Mouse (Mus musculus): ENCODE data around the gene Cldn34b2. TPM values are rescaled to one million over a fixed set of nuclear protein-coding genes. Genes with fewer than 3 reads are reported as not detected.

Cldn34b2 gene
- total and polyA plus RNA-seq, 2 experiments from 2014 or later: not detected

- Histone ChIP-seq H3K4me3 (ENCODE audit: low read depth, low read length) (no peak overlapping the region), H3K4me1 (ENCODE audit: control insufficient read depth, insufficient read depth) (no peaks in the 10 kb centered on the region), H3K27me3 (ENCODE audit: control insufficient read depth, insufficient read depth, low read length) (no peaks in the 10 kb centered on the region), H3K9me3 (replicated peaks; ENCODE audit: control insufficient read depth, low read length) (no peaks in the 10 kb centered on the region), H3K27ac (ENCODE audit: low read depth) (no peak overlapping the region), H3K36me3 (replicated peaks; ENCODE audit: control insufficient read depth, insufficient read depth, low read length) (no peaks in the 10 kb centered on the region), H3K4me2 (ENCODE audit: low read depth, low read length) (no peak overlapping the region), H3K9ac (replicated peaks; ENCODE audit: low read depth, low read length) (no peak overlapping the region)
- 87% methylated on average over 8 of the region's 8 CpGs for WGBS
- DNase-seq (ENCODE audit: low spot score) (no peak), ATAC-seq (ENCODE audit: insufficient read depth, low read depth) (no peak)
- no peak for TF ChIP-seq EP300 (IDR thresholded peaks at IDR 0.05; ENCODE audit: low read depth)
- no peak for TF ChIP-seq CTCF (IDR thresholded peaks at IDR 0.05; ENCODE audit: low read depth)
Observed at GRCm38 (mm10) chrX:155169886-155170285, 41.7 kb upstream of the Cldn34b2 start.

DNA sequence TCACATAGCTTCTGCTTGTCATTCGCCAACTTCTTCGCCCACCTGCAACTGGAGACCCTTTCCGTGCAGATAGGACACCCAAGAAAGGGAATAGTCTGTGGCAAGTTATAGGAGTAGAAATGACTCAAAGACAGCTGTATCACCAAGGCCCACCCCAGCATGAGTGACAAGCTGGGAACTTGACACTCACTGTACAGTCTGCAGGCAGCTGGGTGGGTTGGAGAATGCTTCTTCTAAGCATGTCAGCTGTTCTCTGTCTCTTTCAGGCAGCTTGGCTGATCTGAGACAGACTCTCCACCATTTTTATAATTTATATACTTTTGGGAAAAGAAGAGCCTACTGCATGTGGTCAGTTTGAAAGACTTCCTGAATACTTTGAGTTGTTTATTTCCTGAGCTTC lies 39.5 kb upstream of the Cldn34b2 start:
- no peak for DNase-seq (ENCODE audit: low spot score)
- no peaks in the 10 kb centered on the region for H3K9me3 ChIP-seq (replicated peaks; ENCODE audit: control insufficient read depth, low read length)
- H3K4me3 ChIP-seq (ENCODE audit: low read depth, low read length): no peak overlapping the region
- TF ChIP-seq EP300 (IDR thresholded peaks at IDR 0.05; ENCODE audit: low read depth) (no peak), CTCF (IDR thresholded peaks at IDR 0.05; ENCODE audit: low read depth) (no peak)
- H3K36me3 ChIP-seq (replicated peaks; ENCODE audit: control insufficient read depth, insufficient read depth, low read length): no peaks in the 10 kb centered on the region
- WGBS: 74% methylated on average over 3 of the region's 3 CpGs
- no peak for ATAC-seq (ENCODE audit: insufficient read depth, low read depth)
- H3K4me2 ChIP-seq (ENCODE audit: low read depth, low read length): no peak overlapping the region
- no peaks in the 10 kb centered on the region for H3K27me3 ChIP-seq (ENCODE audit: control insufficient read depth, insufficient read depth, low read length)
- no peaks in the 10 kb centered on the region for H3K4me1 ChIP-seq (ENCODE audit: control insufficient read depth, insufficient read depth)
- no peak overlapping the region for H3K27ac ChIP-seq (ENCODE audit: low read depth)
- no peak overlapping the region for H3K9ac ChIP-seq (replicated peaks; ENCODE audit: low read depth, low read length)

DNA sequence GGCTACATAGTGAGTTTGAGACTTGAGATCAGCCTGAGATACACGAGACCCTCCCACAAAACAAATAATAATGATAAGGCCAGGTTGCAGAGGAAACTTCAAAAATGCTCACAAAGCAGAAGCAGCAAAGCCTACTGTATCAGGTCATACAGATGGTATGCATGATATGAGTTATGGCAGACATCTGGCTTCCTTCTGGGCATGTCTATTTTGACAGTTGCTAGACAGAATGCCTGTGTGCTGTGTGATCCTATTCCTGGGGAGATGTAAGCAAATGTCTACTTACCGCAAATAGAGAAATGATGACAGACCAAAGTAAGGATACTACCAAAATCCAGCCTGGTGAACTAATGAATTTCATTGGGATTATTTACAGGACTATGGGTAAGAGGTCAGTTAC lies 38.1 kb upstream of the Cldn34b2 start:
- H3K4me2 ChIP-seq (ENCODE audit: low read depth, low read length): no peak overlapping the region
- 69% methylated on average over 2 of the region's 2 CpGs for WGBS
- TF ChIP-seq EP300 (IDR thresholded peaks at IDR 0.05; ENCODE audit: low read depth) (no peak), CTCF (IDR thresholded peaks at IDR 0.05; ENCODE audit: low read depth) (no peak)
- no peaks in the 10 kb centered on the region for H3K36me3 ChIP-seq (replicated peaks; ENCODE audit: control insufficient read depth, insufficient read depth, low read length)
- no peaks in the 10 kb centered on the region for H3K4me1 ChIP-seq (ENCODE audit: control insufficient read depth, insufficient read depth)
- no peak overlapping the region for H3K4me3 ChIP-seq (ENCODE audit: low read depth, low read length)
- H3K27me3 ChIP-seq (ENCODE audit: control insufficient read depth, insufficient read depth, low read length): no peaks in the 10 kb centered on the region
- no peak overlapping the region for H3K27ac ChIP-seq (ENCODE audit: low read depth)
- H3K9ac ChIP-seq (replicated peaks; ENCODE audit: low read depth, low read length): no peak overlapping the region
- DNase-seq (ENCODE audit: low spot score) (no peak), ATAC-seq (ENCODE audit: insufficient read depth, low read depth) (no peak)
- H3K9me3 ChIP-seq (replicated peaks; ENCODE audit: control insufficient read depth, low read length): no peaks in the 10 kb centered on the region

DNA sequence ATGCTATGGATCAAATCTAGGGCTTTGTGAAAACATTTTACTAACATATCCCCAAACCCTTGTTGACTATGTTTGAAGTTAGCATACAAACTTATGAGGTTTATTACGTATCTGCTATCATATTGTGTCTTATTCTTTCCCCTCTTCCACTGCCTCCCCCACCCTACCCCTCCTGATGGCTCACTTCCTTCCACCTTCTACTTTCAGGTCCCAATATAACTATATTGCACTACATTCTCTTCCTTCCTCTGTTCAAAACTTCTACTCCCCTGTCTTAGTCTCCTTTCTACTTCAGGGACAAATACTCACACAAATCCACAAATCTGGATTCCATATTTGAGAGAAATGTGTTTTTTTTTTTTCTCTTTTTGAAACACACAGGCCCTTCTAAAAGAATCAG lies 35.3 kb upstream of the Cldn34b2 start:
- no peak overlapping the region for H3K4me2 ChIP-seq (ENCODE audit: low read depth, low read length)
- no peaks in the 10 kb centered on the region for H3K36me3 ChIP-seq (replicated peaks; ENCODE audit: control insufficient read depth, insufficient read depth, low read length)
- no peaks in the 10 kb centered on the region for H3K27me3 ChIP-seq (ENCODE audit: control insufficient read depth, insufficient read depth, low read length)
- no peak for TF ChIP-seq EP300 (IDR thresholded peaks at IDR 0.05; ENCODE audit: low read depth)
- no peak for TF ChIP-seq CTCF (IDR thresholded peaks at IDR 0.05; ENCODE audit: low read depth)
- DNase-seq (ENCODE audit: low spot score): no peak
- 53% methylated on average over 1 of the region's 1 CpGs for WGBS
- H3K4me1 ChIP-seq (ENCODE audit: control insufficient read depth, insufficient read depth): no peaks in the 10 kb centered on the region
- H3K9ac ChIP-seq (replicated peaks; ENCODE audit: low read depth, low read length): no peak overlapping the region
- no peaks in the 10 kb centered on the region for H3K9me3 ChIP-seq (replicated peaks; ENCODE audit: control insufficient read depth, low read length)
- no peak overlapping the region for H3K4me3 ChIP-seq (ENCODE audit: low read depth, low read length)
- no peak for ATAC-seq (ENCODE audit: insufficient read depth, low read depth)
- H3K27ac ChIP-seq (ENCODE audit: low read depth): no peak overlapping the region

- Histone ChIP-seq H3K36me3 (replicated peaks; ENCODE audit: control insufficient read depth, insufficient read depth, low read length) (no peaks in the 10 kb centered on the region), H3K9me3 (replicated peaks; ENCODE audit: control insufficient read depth, low read length) (no peaks in the 10 kb centered on the region), H3K27ac (ENCODE audit: low read depth) (no peak overlapping the region), H3K4me2 (ENCODE audit: low read depth, low read length) (no peak overlapping the region), H3K4me1 (ENCODE audit: control insufficient read depth, insufficient read depth) (no peaks in the 10 kb centered on the region), H3K9ac (replicated peaks; ENCODE audit: low read depth, low read length) (no peak overlapping the region), H3K27me3 (ENCODE audit: control insufficient read depth, insufficient read depth, low read length) (no peaks in the 10 kb centered on the region), H3K4me3 (ENCODE audit: low read depth, low read length) (no peak overlapping the region)
- WGBS: 67% methylated on average over 1 of the region's 1 CpGs
- no peak for TF ChIP-seq EP300 (IDR thresholded peaks at IDR 0.05; ENCODE audit: low read depth)
- DNase-seq (ENCODE audit: low spot score) (no peak), ATAC-seq (ENCODE audit: insufficient read depth, low read depth) (no peak)
Observed at GRCm38 (mm10) chrX:155151868-155152267, 23.7 kb upstream of the Cldn34b2 start.

GRCm38 (mm10) chrX:155144718-155145117 lies 16.5 kb upstream of the Cldn34b2 start:
- no peaks in the 10 kb centered on the region for H3K27me3 ChIP-seq (ENCODE audit: control insufficient read depth, insufficient read depth, low read length)
- no peaks in the 10 kb centered on the region for H3K36me3 ChIP-seq (replicated peaks; ENCODE audit: control insufficient read depth, insufficient read depth, low read length)
- no peaks in the 10 kb centered on the region for H3K9me3 ChIP-seq (replicated peaks; ENCODE audit: control insufficient read depth, low read length)
- DNase-seq (ENCODE audit: low spot score): peak; percentile 29
- H3K4me3 ChIP-seq (ENCODE audit: low read depth, low read length): no peak overlapping the region
- peak; percentile 62 for TF ChIP-seq CTCF (IDR thresholded peaks at IDR 0.05; ENCODE audit: low read depth)
- no peak for TF ChIP-seq EP300 (IDR thresholded peaks at IDR 0.05; ENCODE audit: low read depth)
- H3K4me2 ChIP-seq (ENCODE audit: low read depth, low read length): no peak overlapping the region
- ATAC-seq (ENCODE audit: insufficient read depth, low read depth): peak; percentile 27; the same call in 1 of the 2 replicates
- H3K9ac ChIP-seq (replicated peaks; ENCODE audit: low read depth, low read length): no peak overlapping the region
- 12% methylated on average over 3 of the region's 3 CpGs for WGBS
- no peak overlapping the region for H3K27ac ChIP-seq (ENCODE audit: low read depth)
- H3K4me1 ChIP-seq (ENCODE audit: control insufficient read depth, insufficient read depth): no peaks in the 10 kb centered on the region
